Mouse (Mus musculus) CH12.LX (cell line): Measurements from ENCODE around the gene Slco1c1.

Source experiments
- BHLHE40 ChIP-seq: IDR thresholded peaks from 2 replicates; pipeline ENCODE4 v1.6.1; 2011; ENCODE audit warnings: mild to moderate bottlenecking, low read depth, low read length, improper control_type of control experiment
- CTCF ChIP-seq, 2 experiments: IDR thresholded peaks in 1 of 2; conservative IDR thresholded peaks in 1 of 2; 2 replicates each; pipeline ENCODE4 v1.5.1; 2011 to 2012; ENCODE audit warnings: low read depth in 2 of 2, low read length in 2 of 2, improper control_type of control experiment in 1 of 2, inconsistent platforms in 1 of 2, mild to moderate bottlenecking in 1 of 2, moderate library complexity in 1 of 2
- E2F4 ChIP-seq: IDR thresholded peaks from 2 replicates; pipeline ENCODE4 v1.6.1; 2011; ENCODE audit warnings: low read depth, low read length, improper control_type of control experiment; ENCODE audit not compliant: insufficient replicate concordance
- EP300 ChIP-seq: IDR thresholded peaks from 2 replicates; pipeline ENCODE4 v1.6.1; 2011; ENCODE audit warnings: low read length, improper control_type of control experiment
- JUN ChIP-seq: IDR thresholded peaks from 2 replicates; pipeline ENCODE4 v1.6.1; 2011; ENCODE audit warnings: low read depth, mild to moderate bottlenecking, low read length, improper control_type of control experiment, moderate library complexity; ENCODE audit not compliant: insufficient read depth
- MAFK ChIP-seq: IDR thresholded peaks from 2 replicates; pipeline ENCODE4 v1.6.1; 2011; ENCODE audit warnings: low read length, improper control_type of control experiment; ENCODE audit not compliant: insufficient replicate concordance
- MAX ChIP-seq: IDR thresholded peaks from 2 replicates; pipeline ENCODE4 v1.6.1; 2011; ENCODE audit warnings: low read length, improper control_type of control experiment
- POLR2A ChIP-seq: IDR thresholded peaks from 2 replicates; pipeline ENCODE4 v1.6.1; 2011; ENCODE audit warnings: low read depth, mild to moderate bottlenecking, improper control_type of control experiment, low read length
- POLR2AphosphoS2 ChIP-seq: IDR thresholded peaks from 2 replicates; pipeline ENCODE4 v1.6.1; 2011; ENCODE audit warnings: low read depth, low read length, improper control_type of control experiment
- RCOR1 ChIP-seq: conservative IDR thresholded peaks from 2 replicates; pipeline ENCODE4 v1.6.1; 2012; ENCODE audit warnings: low read depth, mild to moderate bottlenecking, inconsistent platforms, low read length, improper control_type of control experiment
- USF1 ChIP-seq: IDR thresholded peaks from 2 replicates; pipeline ENCODE4 v1.6.1; 2014; ENCODE audit warnings: low read depth, mild to moderate bottlenecking, inconsistent platforms, low read length, improper control_type of control experiment
- ZMIZ1 ChIP-seq: IDR thresholded peaks from 2 replicates; pipeline ENCODE4 v1.6.1; 2012; ENCODE audit warnings: low read depth, mild to moderate bottlenecking, inconsistent platforms, low read length, improper control_type of control experiment
- ZNF384 ChIP-seq: IDR thresholded peaks from 2 replicates; pipeline ENCODE4 v1.6.1; 2012; ENCODE audit warnings: low read depth, low read length, improper control_type of control experiment, inconsistent platforms

DNA sequence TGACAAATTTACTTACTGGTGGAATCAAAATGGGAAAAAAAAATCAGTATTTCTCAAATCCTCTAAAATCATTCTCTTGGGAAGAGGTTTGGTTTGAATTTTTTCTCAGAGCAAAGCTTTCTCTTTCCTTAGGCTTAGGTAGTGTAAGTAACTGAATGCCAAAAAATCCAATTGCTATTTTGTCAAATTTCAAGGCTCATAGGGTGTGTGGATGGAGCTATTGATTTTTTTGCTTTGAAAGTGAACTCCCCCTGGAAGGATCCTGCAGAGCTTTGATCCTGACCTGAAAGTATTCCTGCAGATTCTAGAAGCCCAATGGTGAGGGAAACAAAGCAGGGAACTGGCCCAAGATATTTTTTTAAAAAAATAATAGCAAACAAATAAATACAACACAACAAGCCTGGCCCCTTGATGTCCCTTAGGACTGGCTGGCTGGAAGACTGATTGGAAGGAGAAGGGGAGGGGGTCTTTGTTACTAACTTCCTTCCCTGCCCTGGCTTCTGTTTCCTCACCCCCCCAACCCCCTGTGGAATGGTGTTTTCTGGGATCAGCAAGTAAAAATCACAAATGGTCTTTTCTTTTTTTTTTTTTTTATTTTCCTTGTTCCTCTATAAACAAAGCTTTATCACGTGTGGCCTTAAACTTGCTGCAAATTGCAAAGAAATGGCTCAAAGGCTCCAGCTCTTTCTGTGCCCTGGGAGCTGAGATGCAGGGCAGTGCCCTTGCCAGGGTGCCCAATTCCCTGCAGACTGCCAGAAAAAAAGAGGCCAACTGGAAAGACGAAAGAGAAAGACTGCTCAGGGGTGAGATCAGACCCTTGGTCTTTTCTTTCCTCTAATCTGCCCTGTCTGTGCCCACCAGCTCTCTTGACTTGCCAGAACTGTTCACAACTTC lies at the start of gene Slco1c1:
- TF ChIP-seq ZNF384 (no peak), MAFK (no peak), CTCF (conservative IDR thresholded peaks at IDR 0.05 in 1 of 2, IDR thresholded peaks at IDR 0.05 in 1 of 2; ENCODE audit: low read depth in 2 of 2, low read length in 2 of 2) (no peak), USF1 (no peak), EP300 (no peak), ZMIZ1 (no peak), MAX (no peak), RCOR1 (no peak), JUN (no peak), POLR2A (no peak), POLR2AphosphoS2 (no peak), BHLHE40 (no peak), E2F4 (no peak)
